ENCODE assay signal across 8 mouse cellular contexts in the genomic region with DNA sequence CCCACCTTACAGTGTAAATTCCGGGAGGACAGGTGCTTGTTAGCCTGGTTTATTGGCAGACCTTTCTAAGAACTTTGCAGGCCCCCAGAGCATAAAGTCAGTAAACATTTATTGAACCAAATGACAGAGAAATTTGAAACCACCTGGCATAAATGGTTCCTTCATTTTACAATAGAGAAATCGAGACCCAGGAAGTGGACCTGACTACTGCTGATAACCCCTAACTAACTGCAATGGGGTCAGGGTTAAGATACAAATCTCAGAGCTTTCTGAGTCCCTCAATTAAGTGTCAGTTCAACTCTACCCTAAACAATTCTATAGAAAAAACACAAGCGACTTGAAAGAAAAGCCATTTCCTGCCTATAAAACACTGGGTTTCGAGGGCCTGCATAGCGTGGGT. TPM values are rescaled to one million over a fixed set of nuclear protein-coding genes. Genes with fewer than 3 reads are reported as not detected.
DNase-seq lines count a peak whose midpoint lies in the region; ATAC-seq and TF ChIP-seq lines count a peak whose summit lies in the region.

No protein-coding gene starts in this region.

- ATAC-seq in lung, embryonic 15.5 days (ENCODE audit: borderline replicate concordance, extremely low read depth, low FRiP score, low TSS enrichment), result no peak
- ATAC-seq in embryonic facial prominence, embryonic 15.5 days (ENCODE audit: insufficient number of reproducible peaks, low FRiP score, low TSS enrichment, low read depth), result no peak
- ATAC-seq in intestine, postnatal 0 days, result no peak
- ATAC-seq in neural tube, embryonic 15.5 days (ENCODE audit: low FRiP score), result no peak

- no peak for TF ChIP-seq CTCF in intestine, postnatal 0 days (IDR thresholded peaks at IDR 0.05; ENCODE audit: low read depth)

- peak overlapping the region; percentile 55 for H3K9ac ChIP-seq in lung, embryonic 15.5 days
- H3K9ac ChIP-seq in embryonic facial prominence, embryonic 15.5 days, result peak overlapping the region; percentile 43
- H3K9ac ChIP-seq in intestine, postnatal 0 days (ENCODE audit: low read depth, low read length), result peak overlapping the region; percentile 50; the same call in 1 of the 2 replicates
- peak overlapping the region; percentile 73 for H3K9ac ChIP-seq in neural tube, embryonic 15.5 days (replicated peaks)

- no peak for DNase-seq in lung, postnatal 10 days
- DNase-seq in retina, embryonic 14.5 days (ENCODE audit: low spot score), result no peak
- DNase-seq in gastrocnemius, postnatal 25 days, result no peak
- no peak for DNase-seq in right cerebral cortex, postnatal 10 days (ENCODE audit: low spot score in 2 of 2)

- peak overlapping the region; percentile 93 for H3K4me2 ChIP-seq in lung, embryonic 15.5 days
- peak overlapping the region; percentile 93 for H3K4me2 ChIP-seq in embryonic facial prominence, embryonic 15.5 days (replicated peaks)
- H3K4me2 ChIP-seq in intestine, postnatal 0 days (replicated peaks; ENCODE audit: low read depth), result peak overlapping the region; percentile 87
- peak overlapping the region; percentile 96 for H3K4me2 ChIP-seq in neural tube, embryonic 15.5 days

- no peaks in the 10 kb centered on the region for H3K9me3 ChIP-seq in lung, embryonic 15.5 days
- no peaks in the 10 kb centered on the region for H3K9me3 ChIP-seq in embryonic facial prominence, embryonic 15.5 days (replicated peaks)
- no peaks in the 10 kb centered on the region for H3K9me3 ChIP-seq in intestine, postnatal 0 days (ENCODE audit: control insufficient read depth)
- no peaks in the 10 kb centered on the region for H3K9me3 ChIP-seq in neural tube, embryonic 15.5 days (replicated peaks)

- peak overlapping the region; percentile 98 for H3K4me3 ChIP-seq in lung, embryonic 15.5 days
- H3K4me3 ChIP-seq in embryonic facial prominence, embryonic 15.5 days (replicated peaks), result peak overlapping the region; percentile 93
- peak overlapping the region; percentile 92 for H3K4me3 ChIP-seq in intestine, postnatal 0 days (ENCODE audit: low read depth, low read length)
- H3K4me3 ChIP-seq in neural tube, embryonic 15.5 days (replicated peaks), result peak overlapping the region; percentile 75

- WGBS in lung, embryonic 15.5 days, result 10% methylated on average over 5 of the region's 5 CpGs
- WGBS in embryonic facial prominence, embryonic 15.5 days, result 7% methylated on average over 5 of the region's 5 CpGs
- 6% methylated on average over 5 of the region's 5 CpGs for WGBS in intestine, postnatal 0 days
- 6% methylated on average over 5 of the region's 5 CpGs for WGBS in neural tube, embryonic 15.5 days

- H3K36me3 ChIP-seq in lung, embryonic 15.5 days, result no peaks in the 10 kb centered on the region
- H3K36me3 ChIP-seq in embryonic facial prominence, embryonic 15.5 days, result no peaks in the 10 kb centered on the region
- H3K36me3 ChIP-seq in intestine, postnatal 0 days (ENCODE audit: control insufficient read depth, insufficient read depth), result no peaks in the 10 kb centered on the region
- no peaks in the 10 kb centered on the region for H3K36me3 ChIP-seq in neural tube, embryonic 15.5 days

- H3K27ac ChIP-seq in lung, embryonic 15.5 days, result peak overlapping the region; percentile 70
- H3K27ac ChIP-seq in embryonic facial prominence, embryonic 15.5 days (replicated peaks), result peak overlapping the region; percentile 72
- peak overlapping the region; percentile 58 for H3K27ac ChIP-seq in intestine, postnatal 0 days (ENCODE audit: low read depth, low read length)
- H3K27ac ChIP-seq in neural tube, embryonic 15.5 days (replicated peaks), result peak overlapping the region; percentile 83

- H3K4me1 ChIP-seq in lung, embryonic 15.5 days, result peaks cover 18% of the 10 kb centered on the region
- H3K4me1 ChIP-seq in embryonic facial prominence, embryonic 15.5 days, result peaks cover 29% of the 10 kb centered on the region
- H3K4me1 ChIP-seq in intestine, postnatal 0 days (replicated peaks; ENCODE audit: control insufficient read depth, insufficient read depth, low read length), result peaks cover 4% of the 10 kb centered on the region; the same call in 1 of the 2 replicates
- H3K4me1 ChIP-seq in neural tube, embryonic 15.5 days, result peaks cover 31% of the 10 kb centered on the region

- no peaks in the 10 kb centered on the region for H3K27me3 ChIP-seq in lung, embryonic 15.5 days
- no peaks in the 10 kb centered on the region for H3K27me3 ChIP-seq in embryonic facial prominence, embryonic 15.5 days
- no peaks in the 10 kb centered on the region for H3K27me3 ChIP-seq in intestine, postnatal 0 days (replicated peaks; ENCODE audit: control insufficient read depth, insufficient read depth, low read length)
- no peaks in the 10 kb centered on the region for H3K27me3 ChIP-seq in neural tube, embryonic 15.5 days (replicated peaks)

RNA-seq across cellular contexts. Expression of a gene that starts 0.9 kb away (rescaled TPM):
- 19.0 and 19.5 TPM in 2 replicates for polyA plus RNA-seq in lung, embryonic 15.5 days (2015; fragmentation: Nextera tagmentation; extraction: Ambion mirVana)
- polyA plus RNA-seq in embryonic facial prominence, embryonic 15.5 days (2015; fragmentation: Nextera tagmentation; extraction: Ambion mirVana), result 19.3 and 20.2 TPM in 2 replicates
- polyA plus RNA-seq in intestine, postnatal 0 days (2015; fragmentation: Nextera tagmentation; extraction: Ambion mirVana), result 9.6 and 11.5 TPM in 2 replicates
- 19.9 and 20.5 TPM in 2 replicates for polyA plus RNA-seq in neural tube, embryonic 15.5 days (2015; fragmentation: Nextera tagmentation; extraction: Ambion mirVana)
- 10 to 100 TPM; 69.1 to 85.8 TPM for total RNA-seq in gastrocnemius, postnatal 25 days (2021)
